Mouse (Mus musculus) monocyte, adult 5-6 weeks (primary cell): ENCODE measurements at regions not wholly inside any gene's neighbourhood (a gene's known extent, or its start where the extent isn't known, plus 50 kb on each side); places are given as distances from the start of the nearest gene placed in this dataset.

Experiments used
- ATAC-seq: fragments of 153-309, 156-312 bp; replicated peaks from 2 replicates; pipeline ENCODE4 v1.8.0; 2017; ENCODE audit warnings: mild to moderate bottlenecking; ENCODE audit not compliant: low TSS enrichment, insufficient number of reproducible peaks, severe bottlenecking, poor library complexity, low FRiP score

DNA sequence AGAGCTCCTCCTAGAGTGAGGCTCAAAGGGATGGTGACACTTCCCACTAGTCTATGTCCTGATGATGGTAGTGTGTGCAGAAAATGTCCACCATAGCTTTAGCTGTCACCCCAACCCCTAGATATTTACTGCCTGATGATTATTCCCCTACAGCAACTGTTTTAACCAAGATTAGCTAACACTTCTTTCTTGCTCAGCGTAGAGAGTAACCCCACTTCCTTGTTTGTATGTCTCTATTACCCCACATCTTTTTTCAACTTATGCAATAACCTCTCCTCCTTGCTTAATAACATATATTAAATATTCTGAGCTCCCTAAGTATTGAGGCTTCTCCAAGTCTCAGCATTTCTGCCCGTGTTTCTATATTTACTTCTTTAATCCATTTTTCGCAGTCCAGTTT lies 404.2 kb upstream of the Cntn3 start:
- no peak for ATAC-seq

- ATAC-seq = no peak
Observed at GRCm38 (mm10) chr6:103023326-103023725, 450.4 kb upstream of the Cntn3 start.

- ATAC-seq = no peak
Observed at GRCm38 (mm10) chr6:103024006-103024405, 451.1 kb upstream of the Cntn3 start.

- ATAC-seq = no peak
Observed at GRCm38 (mm10) chr6:103028150-103028549, 455.2 kb upstream of the Cntn3 start.

DNA sequence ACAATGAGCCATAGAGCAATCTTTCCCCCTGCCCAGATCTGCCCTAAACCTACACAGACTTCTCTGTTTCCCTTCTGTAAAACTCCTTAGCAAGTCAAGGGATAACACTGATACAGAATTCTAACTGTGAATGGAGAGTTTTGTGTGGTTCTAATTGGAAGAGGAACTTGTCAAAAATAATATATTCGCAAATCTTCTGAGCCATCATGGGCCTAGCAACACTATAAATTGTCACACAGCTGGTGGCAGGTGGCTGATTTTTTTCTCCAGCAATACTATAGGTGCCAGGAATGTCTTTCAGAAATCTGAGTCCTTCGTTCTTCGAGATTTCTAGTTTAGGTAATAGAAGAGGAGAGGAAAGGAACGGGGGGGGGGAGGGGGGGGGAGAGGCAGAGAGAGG lies 460.5 kb upstream of the Cntn3 start:
- no peak for ATAC-seq

- no peak for ATAC-seq
Observed at GRCm38 (mm10) chr6:103033919-103034318, 461.0 kb upstream of the Cntn3 start.

GRCm38 (mm10) chr6:103060591-103060990 lies 449.8 kb upstream of the Chl1 start:
- ATAC-seq = no peak

DNA sequence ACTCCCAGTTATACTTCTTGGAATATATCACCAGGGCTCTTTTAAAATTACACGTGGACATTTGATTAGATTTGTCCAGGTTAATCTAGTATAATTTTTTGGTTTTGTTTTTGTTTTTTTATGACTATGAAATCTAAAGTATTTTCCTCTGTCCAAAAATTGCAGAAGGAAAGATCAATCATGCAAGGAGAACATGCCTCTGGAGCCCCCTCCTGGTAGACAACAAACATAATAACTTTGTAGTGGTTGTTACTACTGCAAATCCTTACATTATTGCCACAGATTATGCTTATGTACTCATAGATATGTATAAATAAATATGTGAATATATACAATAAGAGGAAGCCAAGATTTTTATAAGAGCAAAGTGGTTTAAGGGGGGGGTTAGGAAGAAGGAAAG lies 404.2 kb upstream of the Chl1 start:
- no peak for ATAC-seq

- ATAC-seq = no peak
Observed at GRCm38 (mm10) chr6:103119537-103119936, 390.8 kb upstream of the Chl1 start.

- no peak for ATAC-seq
Observed at GRCm38 (mm10) chr6:103140851-103141250, 369.5 kb upstream of the Chl1 start.

- no peak for ATAC-seq
Observed at GRCm38 (mm10) chr6:103177851-103178250, 332.5 kb upstream of the Chl1 start.

- no peak for ATAC-seq
Observed at GRCm38 (mm10) chr6:103183355-103183754, 327.0 kb upstream of the Chl1 start.

GRCm38 (mm10) chr6:103196838-103197237 lies 313.5 kb upstream of the Chl1 start:
- ATAC-seq = no peak

- ATAC-seq = no peak
Observed at GRCm38 (mm10) chr6:103201605-103202004, 308.8 kb upstream of the Chl1 start.

DNA sequence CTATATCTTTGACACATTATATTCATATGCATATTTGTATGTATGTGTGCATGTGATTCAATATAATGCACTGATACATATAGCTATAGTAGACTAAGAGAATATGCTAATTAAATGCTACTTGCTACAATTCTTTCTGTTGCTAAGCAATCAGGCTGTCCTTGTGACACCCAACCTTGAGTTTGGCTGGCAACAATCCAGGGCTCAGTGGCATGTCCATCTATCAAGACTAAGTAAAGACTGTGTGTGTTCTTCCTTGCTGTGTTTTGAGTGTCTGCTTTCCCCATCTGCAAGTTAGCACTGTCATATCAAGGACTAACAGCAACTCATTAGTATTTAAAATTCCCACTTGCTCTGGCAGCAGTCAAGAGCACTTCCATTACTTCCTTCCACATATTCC lies 301.2 kb upstream of the Chl1 start:
- ATAC-seq = no peak

DNA sequence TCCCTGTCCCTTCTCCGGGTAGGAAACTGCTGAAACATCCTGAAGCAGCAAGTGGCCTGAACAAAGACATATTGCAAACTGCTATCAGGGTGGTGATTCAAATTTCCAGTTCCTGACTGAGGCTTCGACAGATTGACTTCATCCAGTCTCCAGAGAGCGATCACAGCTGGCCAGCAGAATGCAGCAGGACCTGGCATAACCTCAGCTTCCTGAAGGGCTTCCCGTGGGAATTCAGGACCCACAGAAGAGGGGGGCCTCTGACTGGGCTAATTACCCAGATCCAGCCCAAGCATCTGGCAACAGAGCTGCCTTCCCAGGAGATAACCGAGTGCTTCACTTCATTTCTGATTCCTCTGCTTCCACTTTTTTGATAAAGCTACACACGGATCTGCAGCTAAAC lies 297.2 kb upstream of the Chl1 start:
- no peak for ATAC-seq

DNA sequence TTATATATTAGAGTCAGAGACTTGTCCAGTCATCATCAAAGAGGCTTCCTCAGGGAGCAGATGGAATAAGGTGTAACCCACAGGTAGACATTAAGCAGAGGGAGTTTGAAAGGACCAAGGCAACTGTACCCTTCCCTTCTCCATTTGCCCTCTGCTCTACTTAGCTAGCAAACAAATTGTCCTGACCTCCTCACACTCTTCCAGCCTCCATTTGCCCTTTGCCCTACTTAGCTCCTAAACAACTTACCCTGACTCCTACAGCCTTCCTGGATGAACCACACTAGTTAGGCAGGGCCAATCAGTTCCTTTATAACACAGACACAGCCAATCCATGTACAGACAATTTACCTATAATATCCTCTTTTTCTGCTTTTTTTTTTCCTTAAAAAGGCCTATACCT lies 273.5 kb upstream of the Chl1 start:
- ATAC-seq = no peak

GRCm38 (mm10) chr6:103268984-103269383 lies 241.4 kb upstream of the Chl1 start:
- ATAC-seq = no peak

- no peak for ATAC-seq
Observed at GRCm38 (mm10) chr6:103272216-103272615, 238.2 kb upstream of the Chl1 start.

- no peak for ATAC-seq
Observed at GRCm38 (mm10) chr6:103275071-103275470, 235.3 kb upstream of the Chl1 start.

GRCm38 (mm10) chr6:103275476-103275875 lies 234.9 kb upstream of the Chl1 start:
- ATAC-seq = no peak

DNA sequence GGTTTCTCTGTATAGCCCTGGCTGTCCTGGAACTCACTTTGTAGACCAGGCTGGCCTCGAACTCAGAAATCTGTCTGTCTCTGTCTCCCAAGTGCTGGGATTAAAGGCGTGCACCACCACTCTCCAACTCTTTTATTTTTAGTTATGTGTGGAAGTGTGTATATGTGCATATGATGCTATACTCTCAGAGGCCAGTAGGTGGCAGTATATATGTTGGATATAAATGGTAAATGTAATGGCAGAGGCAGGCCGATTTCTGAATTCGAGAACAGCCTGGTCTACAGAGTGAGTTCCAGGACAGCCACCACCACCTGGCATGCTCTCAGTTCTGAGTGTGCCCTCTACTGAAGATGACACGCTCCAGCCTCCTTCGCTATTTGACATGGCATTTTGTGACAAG lies 214.4 kb upstream of the Chl1 start:
- peak; percentile 59; the same call in 1 of the 2 replicates for ATAC-seq
